Mouse (Mus musculus) hindbrain, embryonic 10.5 days (tissue): ENCODE measurements around the gene Anxa6. TPM values are rescaled to one million over a fixed set of nuclear protein-coding genes. Genes with fewer than 3 reads are reported as not detected.

Experiments
- DNase-seq: peaks from one replicate; pipeline ENCODE4 v3.0.0-alpha.2; 2017; ENCODE audit warnings: low spot score
- H3K27ac ChIP-seq: fragments of 300-500 bp; sonication (generic); 2 replicates; pipeline ENCODE4 v1.5.1; 2016; ENCODE audit warnings: mild to moderate bottlenecking, moderate library complexity
- H3K27me3 ChIP-seq: fragments of 300-500 bp; sonication (generic); 2 replicates; pipeline ENCODE4 v1.6.1; 2016; ENCODE audit warnings: mild to moderate bottlenecking; ENCODE audit not compliant: poor library complexity, insufficient read depth, severe bottlenecking
- H3K36me3 ChIP-seq: fragments of 300-500 bp; sonication (generic); 2 replicates; pipeline ENCODE4 v1.6.1; 2016; ENCODE audit warnings: mild to moderate bottlenecking, moderate library complexity
- H3K4me1 ChIP-seq: fragments of 300-500 bp; sonication (generic); replicated peaks from 2 replicates; pipeline ENCODE4 v1.6.1; 2016; ENCODE audit warnings: mild to moderate bottlenecking
- H3K4me3 ChIP-seq: fragments of 300-500 bp; sonication (generic); 2 replicates; pipeline ENCODE4 v1.5.1; 2016; ENCODE audit warnings: mild to moderate bottlenecking, moderate library complexity
- H3K9me3 ChIP-seq: fragments of 300-500 bp; sonication (generic); 2 replicates; pipeline ENCODE4 v1.6.1; 2016; ENCODE audit warnings: mild to moderate bottlenecking, moderate library complexity
- WGBS: fragments of 180-500 bp; shearing (Covaris S2); methylation state at CpG from one replicate; pipeline ENCODE4 v1.1.7; 2016; 5-methylcytosine and 5-hydroxymethylcytosine counted together
- polyA plus RNA-seq: library from polyadenylated mRNA; unstranded; fragments of >200 nt; fragmentation: Nextera tagmentation; extraction: Ambion mirVana; gene quantifications from 2 replicates; pipeline ENCODE4 v1.2.1, GENCODE M21; 2016

Anxa6 gene
- polyA plus RNA-seq, 1 experiment from 2014 or later, result 68.8 TPM

DNA sequence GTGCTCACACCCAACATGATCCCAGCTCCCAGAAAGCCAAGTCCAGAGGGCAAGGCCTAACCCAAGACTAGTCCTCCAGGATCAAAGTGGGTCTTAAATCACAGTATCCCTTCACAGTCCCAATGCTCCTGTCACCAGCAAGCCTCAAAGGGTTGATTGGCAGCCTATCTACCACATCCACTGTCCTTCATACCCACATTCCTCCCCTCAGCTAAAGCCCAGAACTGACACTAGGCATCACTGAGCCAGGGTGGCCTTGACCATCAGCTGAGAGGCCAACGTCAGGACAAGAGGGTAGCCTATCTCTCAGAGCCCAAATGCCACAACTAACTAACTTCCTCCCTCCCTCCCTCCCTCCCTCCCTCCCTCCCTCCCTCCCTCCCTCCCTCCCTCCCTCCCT lies 83.5 kb downstream of the Anxa6 start:
- Histone ChIP-seq H3K4me1 (peaks cover 21% of the 10 kb centered on the region), H3K4me3 (no peak overlapping the region), H3K36me3 (peaks cover 3% of the 10 kb centered on the region; the same call in 1 of the 2 replicates), H3K27me3 (no peaks in the 10 kb centered on the region), H3K27ac (no peak overlapping the region), H3K9me3 (no peaks in the 10 kb centered on the region)
- WGBS, result 71% methylated on average over 1 of the region's 1 CpGs
- DNase-seq, result no peak

DNA sequence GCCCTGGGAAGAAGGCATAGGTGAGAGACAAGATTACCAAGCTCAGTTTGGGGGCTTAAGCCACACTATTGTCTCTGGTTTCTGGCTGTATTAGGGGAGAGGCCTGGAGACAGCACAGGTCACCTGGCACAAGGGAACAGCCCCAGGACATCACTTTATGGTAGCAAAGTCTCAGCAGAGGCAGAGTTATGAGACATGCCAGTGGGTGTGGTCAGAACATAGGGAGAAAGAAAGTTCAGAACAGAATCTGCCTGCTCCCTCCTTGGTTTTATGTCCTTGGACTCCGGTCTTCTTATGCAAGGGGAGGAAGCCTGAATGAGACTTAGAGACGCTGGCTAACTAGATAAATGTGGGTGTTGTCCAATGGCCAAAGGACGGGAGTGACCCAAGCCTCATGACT lies 88.5 kb downstream of the Anxa6 start:
- H3K27me3 ChIP-seq, result no peaks in the 10 kb centered on the region
- no peak overlapping the region for H3K27ac ChIP-seq
- H3K9me3 ChIP-seq, result no peaks in the 10 kb centered on the region
- no peak for DNase-seq
- 89% methylated on average over 3 of the region's 3 CpGs for WGBS
- 0 out of 2 replicates have a peak, but pooled peaks cover under 1% of the 10 kb centered on the region for H3K36me3 ChIP-seq
- H3K4me3 ChIP-seq, result no peak overlapping the region
- peaks cover 28% of the 10 kb centered on the region for H3K4me1 ChIP-seq

- H3K27ac ChIP-seq, result peak overlapping the region; percentile 9; the same call in 1 of the 2 replicates
- peaks cover 37% of the 10 kb centered on the region for H3K4me1 ChIP-seq
- H3K27me3 ChIP-seq, result no peaks in the 10 kb centered on the region
- DNase-seq, result no peak
- peaks cover 40% of the 10 kb centered on the region for H3K36me3 ChIP-seq
- WGBS, result 76% methylated on average over 7 of the region's 7 CpGs
- H3K4me3 ChIP-seq, result no peak overlapping the region
- H3K9me3 ChIP-seq, result no peaks in the 10 kb centered on the region
Observed at GRCm38 (mm10) chr11:54940056-54940455, 93.2 kb downstream of the Anxa6 start.

DNA sequence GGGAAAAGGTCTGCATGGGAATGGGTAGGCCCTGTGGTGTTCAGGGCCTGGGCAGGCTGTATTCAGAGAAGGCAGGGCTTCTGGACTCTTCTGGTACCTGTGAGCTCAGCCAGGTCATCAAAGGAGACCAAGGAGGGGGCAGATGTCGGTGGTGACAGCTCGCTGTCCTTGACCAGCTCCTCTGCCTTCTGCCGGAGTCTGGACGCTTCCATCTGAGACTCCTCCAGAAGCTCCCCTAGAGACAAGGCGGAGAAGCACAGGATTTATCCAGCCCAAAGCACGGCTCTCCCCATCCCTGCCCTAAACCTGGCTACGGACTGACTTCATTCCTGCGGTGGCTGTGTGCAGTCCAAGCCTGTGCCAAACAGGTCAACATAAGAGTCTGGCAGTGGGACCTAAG lies 93.7 kb downstream of the Anxa6 start:
- no peaks in the 10 kb centered on the region for H3K9me3 ChIP-seq
- H3K27ac ChIP-seq, result 0 out of 2 replicates have a peak overlapping the region, but pooled peaks have one; percentile 9
- H3K36me3 ChIP-seq, result peaks cover 40% of the 10 kb centered on the region
- no peak overlapping the region for H3K4me3 ChIP-seq
- H3K4me1 ChIP-seq, result peaks cover 37% of the 10 kb centered on the region
- 84% methylated on average over 8 of the region's 8 CpGs for WGBS
- no peaks in the 10 kb centered on the region for H3K27me3 ChIP-seq
- no peak for DNase-seq

DNA sequence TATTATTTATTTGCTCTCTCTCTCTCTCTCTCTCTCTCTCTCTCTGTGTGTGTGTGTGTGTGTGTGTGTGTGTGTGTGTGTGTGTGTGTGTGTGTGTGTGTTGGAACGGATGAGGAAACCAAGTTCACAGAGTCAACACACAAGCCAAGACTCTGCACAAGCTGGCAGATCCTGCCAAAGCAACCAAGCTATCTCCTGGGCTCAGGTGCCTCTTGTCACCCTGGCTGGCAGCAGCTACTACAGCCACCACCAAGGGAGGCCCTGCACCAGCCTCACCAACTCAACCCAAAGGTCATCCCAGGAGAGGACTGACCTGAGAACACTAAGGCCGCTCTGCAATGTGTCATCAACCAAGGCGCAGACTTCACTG lies 96.5 kb downstream of the Anxa6 start:
- WGBS, result 88% methylated on average over 3 of the region's 3 CpGs
- no peak overlapping the region for H3K27ac ChIP-seq
- no peak for DNase-seq
- H3K27me3 ChIP-seq, result no peaks in the 10 kb centered on the region
- peaks cover 25% of the 10 kb centered on the region for H3K4me1 ChIP-seq
- H3K36me3 ChIP-seq, result peaks cover 59% of the 10 kb centered on the region
- no peaks in the 10 kb centered on the region for H3K9me3 ChIP-seq
- H3K4me3 ChIP-seq, result no peak overlapping the region

GRCm38 (mm10) chr11:54936035-54936770 lies 97.0 kb downstream of the Anxa6 start:
- Histone ChIP-seq H3K27me3 (no peaks in the 10 kb centered on the region), H3K9me3 (no peaks in the 10 kb centered on the region), H3K27ac (peak overlapping the region; percentile 20), H3K36me3 (peaks cover 59% of the 10 kb centered on the region), H3K4me3 (no peak overlapping the region), H3K4me1 (peaks cover 20% of the 10 kb centered on the region)
- DNase-seq, result no peak
- WGBS, result 38% methylated on average over 12 of the region's 12 CpGs

DNA sequence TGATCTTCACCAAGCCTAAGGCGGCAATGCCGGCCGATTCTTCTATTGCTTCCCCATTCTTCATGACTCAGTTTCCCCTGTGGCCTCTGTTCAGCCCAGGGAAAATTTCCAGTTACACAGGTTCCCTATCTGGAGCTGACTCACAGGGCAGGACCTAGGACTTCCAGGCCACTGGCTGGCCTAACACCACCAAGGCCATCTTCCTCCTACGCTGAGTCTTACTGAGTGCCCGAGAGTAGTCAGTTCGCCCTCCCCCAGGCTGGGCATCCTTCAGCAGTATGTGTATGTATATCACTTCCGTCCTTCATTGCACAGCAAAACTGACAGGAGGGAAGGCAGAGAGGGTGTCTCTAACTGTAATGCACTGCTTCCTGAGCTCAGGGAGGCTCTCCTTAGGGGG lies 99.0 kb downstream of the Anxa6 start:
- Histone ChIP-seq H3K4me3 (no peak overlapping the region), H3K27ac (no peak overlapping the region), H3K9me3 (no peaks in the 10 kb centered on the region), H3K27me3 (no peaks in the 10 kb centered on the region), H3K36me3 (peaks cover 65% of the 10 kb centered on the region), H3K4me1 (peaks cover 9% of the 10 kb centered on the region)
- no peak for DNase-seq
- 94% methylated on average over 7 of the region's 7 CpGs for WGBS

DNA sequence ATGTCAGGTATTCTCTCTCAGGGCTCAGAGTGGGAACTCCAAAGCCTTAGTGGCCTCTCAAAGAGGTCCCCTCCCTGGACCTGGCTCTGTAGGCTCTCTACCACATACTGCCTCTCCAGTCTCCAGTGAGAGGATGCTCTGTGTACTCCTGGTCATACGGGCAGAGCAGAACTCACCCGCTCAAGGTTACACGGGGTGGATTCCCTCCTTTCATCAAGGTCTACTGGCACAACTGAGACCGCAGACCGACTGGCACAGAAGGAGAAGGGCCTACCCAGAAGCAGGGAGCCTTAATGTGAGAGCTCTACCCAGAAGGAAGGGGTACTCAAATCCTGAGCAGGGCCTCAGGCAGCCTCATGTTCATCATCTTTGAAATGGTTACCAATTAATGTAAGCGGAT lies 100.7 kb downstream of the Anxa6 start:
- H3K9me3 ChIP-seq, result no peaks in the 10 kb centered on the region
- WGBS, result 94% methylated on average over 6 of the region's 6 CpGs
- DNase-seq, result no peak
- peaks cover 9% of the 10 kb centered on the region for H3K4me1 ChIP-seq
- peaks cover 67% of the 10 kb centered on the region for H3K36me3 ChIP-seq
- H3K4me3 ChIP-seq, result no peak overlapping the region
- H3K27me3 ChIP-seq, result no peaks in the 10 kb centered on the region
- no peak overlapping the region for H3K27ac ChIP-seq

- H3K27ac ChIP-seq, result no peak overlapping the region
- H3K27me3 ChIP-seq, result no peaks in the 10 kb centered on the region
- peak; percentile 31 for DNase-seq
- WGBS, result 65% methylated on average over 5 of the region's 5 CpGs
- no peak overlapping the region for H3K4me3 ChIP-seq
- peaks cover 9% of the 10 kb centered on the region for H3K4me1 ChIP-seq
- no peaks in the 10 kb centered on the region for H3K9me3 ChIP-seq
- peaks cover 66% of the 10 kb centered on the region for H3K36me3 ChIP-seq
Observed at GRCm38 (mm10) chr11:54931405-54932093, 101.7 kb downstream of the Anxa6 start.

DNA sequence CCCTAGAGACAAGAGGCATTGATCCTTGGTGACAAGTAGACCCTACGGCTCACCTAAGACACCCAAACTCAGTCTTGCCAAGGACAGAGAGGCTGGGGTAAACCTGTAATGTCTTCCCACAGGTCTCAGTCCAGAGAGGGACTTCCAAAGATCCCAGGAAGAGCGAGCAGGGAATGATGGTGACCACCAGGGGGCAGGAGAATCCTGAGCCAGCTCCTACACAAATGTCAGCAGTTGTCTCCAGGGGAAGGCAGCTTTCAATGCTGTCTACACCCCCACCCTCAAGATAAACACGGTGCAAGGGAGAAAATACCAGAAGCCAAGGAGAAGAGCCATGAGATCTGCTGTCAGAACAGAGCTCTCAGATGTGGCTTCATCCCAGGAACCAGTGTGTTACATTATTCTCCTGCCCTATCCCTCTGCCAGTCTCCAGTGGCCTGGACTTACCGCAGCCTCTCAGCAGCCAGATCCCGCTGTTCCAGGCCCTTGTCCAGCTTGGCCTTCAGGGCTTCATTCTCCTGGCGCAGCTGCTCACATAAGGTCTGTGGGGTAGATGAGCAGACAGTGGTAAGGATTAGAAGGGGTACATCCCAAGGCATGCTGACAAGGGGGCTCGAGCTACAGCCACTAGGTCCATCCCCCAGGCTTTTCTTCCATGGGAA lies 102.8 kb downstream of the Anxa6 start:
- Histone ChIP-seq H3K9me3 (no peaks in the 10 kb centered on the region), H3K36me3 (peaks cover 66% of the 10 kb centered on the region), H3K27ac (no peak overlapping the region), H3K4me3 (no peak overlapping the region), H3K4me1 (no peaks in the 10 kb centered on the region), H3K27me3 (no peaks in the 10 kb centered on the region)
- peak; percentile 49 for DNase-seq
- WGBS, result 71% methylated on average over 7 of the region's 7 CpGs

- 90% methylated on average over 8 of the region's 8 CpGs for WGBS
- Histone ChIP-seq H3K4me3 (no peak overlapping the region), H3K36me3 (peaks cover 64% of the 10 kb centered on the region), H3K4me1 (no peaks in the 10 kb centered on the region), H3K27ac (no peak overlapping the region), H3K9me3 (no peaks in the 10 kb centered on the region), H3K27me3 (no peaks in the 10 kb centered on the region)
- no peak for DNase-seq
Observed at GRCm38 (mm10) chr11:54929744-54930143, 103.5 kb downstream of the Anxa6 start.

DNA sequence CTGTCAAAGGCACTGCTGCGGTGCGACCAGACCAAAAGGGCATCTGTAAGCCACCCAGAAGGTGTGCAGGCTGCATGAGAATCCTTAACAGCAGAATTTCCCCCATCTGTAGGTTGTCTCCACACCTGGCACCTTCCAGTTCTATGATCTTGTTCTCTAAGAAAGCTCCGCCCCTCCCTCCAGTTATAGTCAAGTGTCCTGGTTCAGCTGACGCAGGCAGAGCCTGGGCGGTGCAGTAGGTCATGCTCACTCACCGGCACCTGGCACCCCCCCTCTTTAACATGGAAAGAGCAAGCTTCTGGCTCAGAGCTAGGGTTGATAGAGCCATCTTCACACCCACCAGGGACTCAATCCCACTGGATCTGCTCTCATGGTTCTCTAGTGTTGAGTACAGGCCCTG lies 104.0 kb downstream of the Anxa6 start:
- no peaks in the 10 kb centered on the region for H3K27me3 ChIP-seq
- 93% methylated on average over 6 of the region's 6 CpGs for WGBS
- H3K27ac ChIP-seq, result no peak overlapping the region
- no peaks in the 10 kb centered on the region for H3K4me1 ChIP-seq
- H3K9me3 ChIP-seq, result no peaks in the 10 kb centered on the region
- DNase-seq, result no peak
- peaks cover 68% of the 10 kb centered on the region for H3K36me3 ChIP-seq
- H3K4me3 ChIP-seq, result no peak overlapping the region
